Mouse (Mus musculus) CH12.LX (cell line): ENCODE data around the gene Cwc27. TPM values are rescaled to one million over a fixed set of nuclear protein-coding genes. Genes with fewer than 3 reads are reported as not detected.

Source experiments
- DNase-seq: peaks from one replicate; pipeline ENCODE4 v3.0.0-alpha.2; 2013; ENCODE audit errors: extremely low read depth
- H3K27ac ChIP-seq: 2 replicates; pipeline ENCODE4 v1.5.1; 2012; ENCODE audit warnings: low read depth, mild to moderate bottlenecking, control low read depth, moderate library complexity; ENCODE audit not compliant: insufficient read depth
- H3K27me3 ChIP-seq: replicated peaks from 2 replicates; pipeline ENCODE3; 2012; ENCODE audit warnings: inconsistent platforms
- H3K36me3 ChIP-seq, 2 experiments: replicated peaks in 1 of 2; 2 replicates each; pipeline versions ENCODE3 to v1.6.1; 2012; ENCODE audit warnings: inconsistent platforms in 1 of 2, low read length in 1 of 2, mild to moderate bottlenecking in 1 of 2, mixed read lengths in 1 of 2, moderate library complexity in 1 of 2; ENCODE audit not compliant: control insufficient read depth in 1 of 2, insufficient read depth in 1 of 2
- H3K4me1 ChIP-seq, 2 experiments: 2 replicates each; pipeline ENCODE4 v1.6.1; 2012; ENCODE audit warnings: inconsistent platforms in 1 of 2, moderate library complexity in 1 of 2; ENCODE audit not compliant: insufficient read depth in 2 of 2, control insufficient read depth in 1 of 2
- H3K4me2 ChIP-seq: 2 replicates; pipeline ENCODE4 v1.6.1; 2012; ENCODE audit warnings: low read depth, mild to moderate bottlenecking, control low read depth; ENCODE audit not compliant: poor library complexity, insufficient read depth, severe bottlenecking
- H3K4me3 ChIP-seq, 3 experiments: fragments of 150-350 bp in 1 of 3; sonication (generic) in 1 of 3; replicated peaks in 1 of 3; 2 replicates each; pipeline versions ENCODE3 to v1.5.1; 2011 to 2012; ENCODE audit warnings: low read depth in 2 of 3, low read length in 2 of 3, mild to moderate bottlenecking in 2 of 3, moderate library complexity in 2 of 3, control low read depth in 1 of 3, improper control_type of control experiment in 1 of 3, inconsistent platforms in 1 of 3, mixed read lengths in 1 of 3; ENCODE audit not compliant: poor library complexity in 1 of 3
- H3K79me2 ChIP-seq: replicated peaks from 2 replicates; pipeline ENCODE4 v1.6.1; 2012; ENCODE audit warnings: mild to moderate bottlenecking, moderate library complexity; ENCODE audit not compliant: control insufficient read depth, poor library complexity, insufficient read depth, severe bottlenecking; ENCODE audit errors: extremely low read depth
- H3K9ac ChIP-seq: 2 replicates; pipeline ENCODE4 v1.6.1; 2012; ENCODE audit warnings: low read depth, mild to moderate bottlenecking, control low read depth, moderate library complexity; ENCODE audit not compliant: insufficient read depth
- H3K9me3 ChIP-seq: replicated peaks from 2 replicates; pipeline ENCODE3; 2012; ENCODE audit warnings: low read length, inconsistent platforms, mixed read lengths
- BHLHE40 ChIP-seq: IDR thresholded peaks from 2 replicates; pipeline ENCODE4 v1.6.1; 2011; ENCODE audit warnings: mild to moderate bottlenecking, low read depth, low read length, improper control_type of control experiment
- CHD2 ChIP-seq: IDR thresholded peaks from 2 replicates; pipeline ENCODE4 v1.6.1; 2011; ENCODE audit warnings: low read length, improper control_type of control experiment
- EP300 ChIP-seq: IDR thresholded peaks from 2 replicates; pipeline ENCODE4 v1.6.1; 2011; ENCODE audit warnings: low read length, improper control_type of control experiment
- ETS1 ChIP-seq: conservative IDR thresholded peaks from 2 replicates; pipeline ENCODE4 v1.6.1; 2012; ENCODE audit warnings: low read depth, mild to moderate bottlenecking, inconsistent platforms, low read length, improper control_type of control experiment, moderate library complexity
- GABPA ChIP-seq: IDR thresholded peaks from 2 replicates; pipeline ENCODE4 v1.6.1; 2012; ENCODE audit warnings: low read depth, low read length, improper control_type of control experiment, inconsistent platforms; ENCODE audit not compliant: insufficient replicate concordance
- IRF4 ChIP-seq: IDR thresholded peaks from 2 replicates; pipeline ENCODE4 v1.6.1; 2014; ENCODE audit warnings: low read depth, mild to moderate bottlenecking, inconsistent platforms, low read length, improper control_type of control experiment
- JUN ChIP-seq: IDR thresholded peaks from 2 replicates; pipeline ENCODE4 v1.6.1; 2011; ENCODE audit warnings: low read depth, mild to moderate bottlenecking, low read length, improper control_type of control experiment, moderate library complexity; ENCODE audit not compliant: insufficient read depth
- JUND ChIP-seq: conservative IDR thresholded peaks from 2 replicates; pipeline ENCODE4 v1.6.1; 2011; ENCODE audit warnings: low read depth, low read length, improper control_type of control experiment
- KAT2A ChIP-seq: IDR thresholded peaks from 2 replicates; pipeline ENCODE4 v1.6.1; 2012; ENCODE audit warnings: low read length, improper control_type of control experiment, inconsistent platforms; ENCODE audit not compliant: insufficient replicate concordance
- MAX ChIP-seq: IDR thresholded peaks from 2 replicates; pipeline ENCODE4 v1.6.1; 2011; ENCODE audit warnings: low read length, improper control_type of control experiment
- MAZ ChIP-seq: IDR thresholded peaks from 2 replicates; pipeline ENCODE4 v1.6.1; 2012; ENCODE audit warnings: low read depth, mild to moderate bottlenecking, inconsistent platforms, low read length, improper control_type of control experiment, moderate library complexity
- MXI1 ChIP-seq: IDR thresholded peaks from 2 replicates; pipeline ENCODE4 v1.6.1; 2011; ENCODE audit warnings: mild to moderate bottlenecking, low read depth, low read length, improper control_type of control experiment
- MYC ChIP-seq: IDR thresholded peaks from 2 replicates; pipeline ENCODE4 v1.6.1; 2011; ENCODE audit warnings: low read depth, mild to moderate bottlenecking, improper control_type of control experiment, low read length
- NELFE ChIP-seq: IDR thresholded peaks from 2 replicates; pipeline ENCODE4 v1.6.1; 2011; ENCODE audit warnings: low read depth, low read length, improper control_type of control experiment
- NRF1 ChIP-seq: IDR thresholded peaks from 2 replicates; pipeline ENCODE4 v1.6.1; 2014; ENCODE audit warnings: low read depth, mild to moderate bottlenecking, inconsistent platforms, low read length, improper control_type of control experiment, moderate library complexity
- PAX5 ChIP-seq: IDR thresholded peaks from 2 replicates; pipeline ENCODE4 v1.6.1; 2012; ENCODE audit warnings: low read length, inconsistent platforms, mixed read lengths
- POLR2A ChIP-seq: IDR thresholded peaks from 2 replicates; pipeline ENCODE4 v1.6.1; 2011; ENCODE audit warnings: low read depth, mild to moderate bottlenecking, improper control_type of control experiment, low read length
- POLR2AphosphoS2 ChIP-seq: IDR thresholded peaks from 2 replicates; pipeline ENCODE4 v1.6.1; 2011; ENCODE audit warnings: low read depth, low read length, improper control_type of control experiment
- RAD21 ChIP-seq: IDR thresholded peaks from 2 replicates; pipeline ENCODE4 v1.6.1; 2011; ENCODE audit warnings: low read depth, mild to moderate bottlenecking, low read length, improper control_type of control experiment, moderate library complexity
- SMC3 ChIP-seq: IDR thresholded peaks from 2 replicates; pipeline ENCODE4 v1.6.1; 2011; ENCODE audit warnings: low read depth, low read length, improper control_type of control experiment
- UBTF ChIP-seq: IDR thresholded peaks from 2 replicates; pipeline ENCODE4 v1.6.1; 2012; ENCODE audit warnings: low read depth, mild to moderate bottlenecking, inconsistent platforms, low read length, improper control_type of control experiment, moderate library complexity
- USF1 ChIP-seq: IDR thresholded peaks from 2 replicates; pipeline ENCODE4 v1.6.1; 2014; ENCODE audit warnings: low read depth, mild to moderate bottlenecking, inconsistent platforms, low read length, improper control_type of control experiment
- ZC3H11A ChIP-seq: IDR thresholded peaks from 2 replicates; pipeline ENCODE4 v1.6.1; 2012; ENCODE audit warnings: low read depth, mild to moderate bottlenecking, inconsistent platforms, low read length, improper control_type of control experiment
- dilution Hi-C: fragments of 300-500 bp; cut with MboI; formaldehyde crosslinking; loops from 2 replicates; pipeline ENCODE4 v1.14.3; 2020; ENCODE audit warnings: low sequenced_read_pairs; ENCODE audit not compliant: extremely low pct_unique_long_range_greater_than_20kb, extremely low pct_ligation_motif_present
- in situ Hi-C: fragments of 300-500 bp; cut with MboI; formaldehyde crosslinking; loops from 3 replicates; pipeline ENCODE4 v1.14.3; 2019; ENCODE audit warnings: low sequenced_read_pairs, low pct_ligation_motif_present, low pct_unique_long_range_greater_than_20kb, mixed read lengths
- polyA plus RNA-seq: library from polyadenylated mRNA; unstranded; fragments of >175 nt; gene quantifications from 2 replicates; pipeline ENCODE4 v1.2.1, GENCODE M21; 2012; ENCODE audit warnings: low read depth; ENCODE audit not compliant: insufficient read length
- total RNA-seq, 2 experiments: library from RNA; depleted of rRNA; stranded (reverse); fragments of 300-350 nt in 1 of 2; fragments of >200 nt in 1 of 2; gene quantifications; 2 replicates each; pipeline ENCODE4 v1.2.3; 2012 to 2014

Cwc27 gene
- total and polyA plus RNA-seq, 3 experiments = 24.9 to 38.4 (median 26.0) TPM

GRCm38 (mm10) chr13:104720133-104720532 is 96.8 kb downstream of the Cwc27 start:
- H3K4me3 ChIP-seq = no peak overlapping the region
- H3K27ac ChIP-seq = no peak overlapping the region
- H3K9me3 ChIP-seq = no peaks in the 10 kb centered on the region
- H3K9ac ChIP-seq = no peak overlapping the region
- no peak for TF ChIP-seq POLR2AphosphoS2
- TF ChIP-seq EP300 = no peak
- no peak for TF ChIP-seq GABPA
- no peak for TF ChIP-seq BHLHE40
- TF ChIP-seq RAD21 = no peak
- TF ChIP-seq MAX = no peak
- TF ChIP-seq ETS1 = no peak
- no peak for TF ChIP-seq JUN
- no peak for TF ChIP-seq MAZ
- no peak for TF ChIP-seq MXI1
- no peak for TF ChIP-seq UBTF
- no peak for TF ChIP-seq USF1
- TF ChIP-seq ZC3H11A = no peak
- TF ChIP-seq NELFE = no peak
- TF ChIP-seq MYC = no peak
- TF ChIP-seq SMC3 = no peak
- TF ChIP-seq NRF1 = no peak
- TF ChIP-seq CHD2 = no peak
- no peak for TF ChIP-seq POLR2A
- no peaks in the 10 kb centered on the region for H3K79me2 ChIP-seq
- DNase-seq = no peak
- H3K4me1 ChIP-seq = no peaks in the 10 kb centered on the region
- no peak overlapping the region for H3K4me2 ChIP-seq
- in situ Hi-C loops (no loop called here), dilution Hi-C loops (no loop called here)
- peaks cover 4 to 20% of the 10 kb centered on the region in 2 experiments for H3K36me3 ChIP-seq
- H3K27me3 ChIP-seq = no peaks in the 10 kb centered on the region

GRCm38 (mm10) chr13:104694612-104695355 is 122.2 kb downstream of the Cwc27 start:
- DNase-seq = no peak
- in situ Hi-C loops = no loop called here
- peaks cover 0 to 16% of the 10 kb centered on the region in 2 experiments for H3K36me3 ChIP-seq
- no peak for TF ChIP-seq MYC
- no peak for TF ChIP-seq JUND
- TF ChIP-seq POLR2AphosphoS2 = no peak
- no peak for TF ChIP-seq MXI1
- no peak for TF ChIP-seq IRF4
- TF ChIP-seq KAT2A = no peak
- no peak for TF ChIP-seq POLR2A
- no peak for TF ChIP-seq PAX5
- TF ChIP-seq GABPA = no peak
- TF ChIP-seq, all 38 proteins: peak for 0
- Histone ChIP-seq H3K4me2 (no peak overlapping the region), H3K27ac (no peak overlapping the region), H3K9ac (no peak overlapping the region), H3K4me3 (no peak overlapping the region), H3K79me2 (no peaks in the 10 kb centered on the region), H3K9me3 (no peaks in the 10 kb centered on the region), H3K4me1 (no peaks in the 10 kb centered on the region), H3K27me3 (no peaks in the 10 kb centered on the region)
- dilution Hi-C loops = no loop called here
